In the genomic region with DNA sequence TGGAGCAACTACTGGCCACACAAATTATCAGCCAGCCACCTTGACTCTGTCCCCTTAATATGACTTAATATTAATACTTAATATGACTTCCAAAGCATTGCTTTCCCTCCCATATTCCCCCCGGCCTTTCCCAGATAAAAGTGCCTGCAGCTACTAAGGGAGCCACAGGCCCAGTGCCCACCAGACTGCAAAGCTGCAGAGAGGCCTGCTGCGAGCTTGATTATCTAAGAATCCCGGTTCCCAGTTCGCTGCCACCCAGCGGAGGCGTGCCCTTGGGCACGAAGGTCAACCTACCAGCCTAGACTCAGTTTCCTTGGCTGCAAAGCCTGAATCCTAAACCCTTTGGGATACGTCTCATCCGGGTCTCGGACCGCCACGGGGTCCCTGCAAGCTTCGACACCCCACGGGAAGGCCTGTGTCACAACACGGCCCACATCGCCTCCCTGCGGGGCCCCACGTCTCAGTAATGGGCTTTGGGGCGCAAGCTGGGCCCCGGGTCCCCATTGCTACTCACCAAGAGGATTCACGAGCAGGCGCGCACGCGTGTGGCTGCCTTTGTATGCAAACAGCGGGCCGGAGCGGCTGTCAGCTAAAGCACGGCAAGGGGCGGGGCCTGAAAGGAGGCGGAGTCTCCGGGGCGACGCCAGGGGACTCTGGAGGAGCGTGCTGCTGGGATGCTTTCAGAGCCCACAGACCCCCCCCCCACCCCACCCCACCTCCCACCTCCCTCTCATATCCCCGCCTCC, we compare ENCODE assay signal across 8 mouse cellular contexts. TPM values are rescaled to one million over a fixed set of nuclear protein-coding genes. Genes with fewer than 3 reads are reported as not detected.
DNase-seq lines count a peak whose midpoint lies in the region; ATAC-seq and TF ChIP-seq lines count a peak whose summit lies in the region.

No protein-coding gene starts in this region.

- TF ChIP-seq CTCF in kidney, postnatal 0 days (IDR thresholded peaks at IDR 0.05; ENCODE audit: low read depth) = no peak

- DNase-seq in B cell, adult 2 months = peak; percentile 94 to 95
- peak; percentile 95 for DNase-seq in brain, adult 2 months (ENCODE audit: low read depth, low spot score)
- peak; percentile 95 for DNase-seq in kidney, postnatal 0 days (ENCODE audit: low spot score)
- DNase-seq in liver, embryonic 11.5 days (ENCODE audit: low spot score) = peak; percentile 90
- DNase-seq in naive thymus-derived CD4-positive, alpha-beta T cell, adult 2 months (ENCODE audit: low read depth) = peak; percentile 96

- no peaks in the 10 kb centered on the region for H3K36me3 ChIP-seq in heart, embryonic 12.5 days
- H3K36me3 ChIP-seq in kidney, postnatal 0 days (ENCODE audit: insufficient read depth, low read length) = no peaks in the 10 kb centered on the region
- H3K36me3 ChIP-seq in liver, embryonic 11.5 days (ENCODE audit: control insufficient read depth, insufficient read depth, low read length) = no peaks in the 10 kb centered on the region
- H3K36me3 ChIP-seq in stomach, embryonic 14.5 days (ENCODE audit: control insufficient read depth, insufficient read depth, low read length) = no peaks in the 10 kb centered on the region

- peak overlapping the region; percentile 75 for H3K9ac ChIP-seq in heart, embryonic 12.5 days
- peak overlapping the region; percentile 58 for H3K9ac ChIP-seq in kidney, postnatal 0 days (ENCODE audit: low read depth, low read length)
- H3K9ac ChIP-seq in liver, embryonic 11.5 days (ENCODE audit: low read depth, low read length) = peak overlapping the region; percentile 61
- peak overlapping the region; percentile 68 for H3K9ac ChIP-seq in stomach, embryonic 14.5 days (replicated peaks; ENCODE audit: low read depth, low read length)

- peak overlapping the region; percentile 63 for H3K4me3 ChIP-seq in heart, embryonic 12.5 days
- H3K4me3 ChIP-seq in kidney, postnatal 0 days (replicated peaks; ENCODE audit: low read depth, low read length) = peak overlapping the region; percentile 56
- peak overlapping the region; percentile 79 for H3K4me3 ChIP-seq in liver, embryonic 11.5 days (ENCODE audit: low read depth, low read length)
- H3K4me3 ChIP-seq in stomach, embryonic 14.5 days (ENCODE audit: low read depth, low read length) = peak overlapping the region; percentile 79

- H3K9me3 ChIP-seq in heart, embryonic 12.5 days (replicated peaks) = no peaks in the 10 kb centered on the region
- H3K9me3 ChIP-seq in kidney, postnatal 0 days (replicated peaks; ENCODE audit: low read length) = no peaks in the 10 kb centered on the region
- H3K9me3 ChIP-seq in liver, embryonic 11.5 days (ENCODE audit: control insufficient read depth, low read length) = no peaks in the 10 kb centered on the region
- no peaks in the 10 kb centered on the region for H3K9me3 ChIP-seq in stomach, embryonic 14.5 days (ENCODE audit: control insufficient read depth, low read depth, low read length)

- H3K27ac ChIP-seq in heart, embryonic 12.5 days (ENCODE audit: poor library complexity, severe bottlenecking) = peak overlapping the region; percentile 49; the same call in 1 of the 2 replicates
- peak overlapping the region; percentile 26; the same call in 1 of the 2 replicates for H3K27ac ChIP-seq in kidney, postnatal 0 days
- H3K27ac ChIP-seq in liver, embryonic 11.5 days (ENCODE audit: low read depth, low read length) = peak overlapping the region; percentile 70
- peak overlapping the region; percentile 63; the same call in 1 of the 2 replicates for H3K27ac ChIP-seq in stomach, embryonic 14.5 days (ENCODE audit: low read length)

- no peaks in the 10 kb centered on the region for H3K27me3 ChIP-seq in heart, embryonic 12.5 days (replicated peaks)
- H3K27me3 ChIP-seq in kidney, postnatal 0 days (ENCODE audit: insufficient read depth, low read length) = no peaks in the 10 kb centered on the region
- no peaks in the 10 kb centered on the region for H3K27me3 ChIP-seq in liver, embryonic 11.5 days (replicated peaks; ENCODE audit: control insufficient read depth, insufficient read depth, low read length)
- H3K27me3 ChIP-seq in stomach, embryonic 14.5 days (ENCODE audit: control insufficient read depth, insufficient read depth, low read length) = no peaks in the 10 kb centered on the region

- ATAC-seq in erythroblast, adult 5-6 weeks (replicated peaks; ENCODE audit: low FRiP score, poor library complexity, severe bottlenecking) = peak; percentile 91
- peak; percentile 87 for ATAC-seq in heart, embryonic 12.5 days (ENCODE audit: insufficient number of reproducible peaks, low FRiP score)
- peak; percentile 87 for ATAC-seq in kidney, postnatal 0 days (replicated peaks; ENCODE audit: low FRiP score, low read depth)
- ATAC-seq in liver, embryonic 11.5 days (replicated peaks; ENCODE audit: low FRiP score) = peak; percentile 80
- peak; percentile 86 for ATAC-seq in stomach, embryonic 14.5 days (ENCODE audit: insufficient number of reproducible peaks, insufficient read depth, low FRiP score, low read depth)

- peaks cover 60% of the 10 kb centered on the region for H3K4me1 ChIP-seq in heart, embryonic 12.5 days (replicated peaks)
- peaks cover 18% of the 10 kb centered on the region for H3K4me1 ChIP-seq in kidney, postnatal 0 days (replicated peaks; ENCODE audit: insufficient read depth, low read length)
- peaks cover 39% of the 10 kb centered on the region for H3K4me1 ChIP-seq in liver, embryonic 11.5 days (replicated peaks; ENCODE audit: control insufficient read depth, insufficient read depth, low read length)
- peaks cover 31% of the 10 kb centered on the region for H3K4me1 ChIP-seq in stomach, embryonic 14.5 days (ENCODE audit: control insufficient read depth, insufficient read depth, low read length)

- H3K4me2 ChIP-seq in heart, embryonic 12.5 days = peak overlapping the region; percentile 83
- H3K4me2 ChIP-seq in kidney, postnatal 0 days (ENCODE audit: low read length) = peak overlapping the region; percentile 72
- H3K4me2 ChIP-seq in liver, embryonic 11.5 days = peak overlapping the region; percentile 87
- peak overlapping the region; percentile 90 for H3K4me2 ChIP-seq in stomach, embryonic 14.5 days (replicated peaks; ENCODE audit: low read depth, low read length)

- WGBS in heart, embryonic 12.5 days = under 1% methylated on average over 35 of the region's 36 CpGs
- WGBS in kidney, postnatal 0 days = under 1% methylated on average over 34 of the region's 36 CpGs
- WGBS in liver, embryonic 11.5 days = under 1% methylated on average over 35 of the region's 36 CpGs
- WGBS in stomach, embryonic 14.5 days = 1% methylated on average over 36 of the region's 36 CpGs

RNA-seq across cellular contexts. Expression of a gene that starts 21.4 kb away (rescaled TPM):
- 3.3 and 3.6 TPM in 2 replicates for total RNA-seq in erythroblast, adult 5-6 weeks (2015; ENCODE audit: low replicate concordance)
- 3.8 and 4.2 TPM in 2 replicates for total RNA-seq in erythroblast, adult 5-6 weeks (2017; ENCODE audit: low replicate concordance)
- polyA plus RNA-seq in heart, embryonic 12.5 days (2016; fragmentation: Nextera tagmentation; extraction: Ambion mirVana) = 6.5 and 6.9 TPM in 2 replicates
- polyA plus RNA-seq in kidney, postnatal 0 days (2015; fragmentation: Nextera tagmentation; extraction: Ambion mirVana) = 4.7 and 5.2 TPM in 2 replicates
- 9.6 and 10.4 TPM in 2 replicates for polyA plus RNA-seq in liver, embryonic 11.5 days (2014; fragmentation: Nextera tagmentation; extraction: Ambion mirVana)
- polyA plus RNA-seq in stomach, embryonic 14.5 days (2014; fragmentation: Nextera tagmentation; extraction: Ambion mirVana) = 4.8 and 6.5 TPM in 2 replicates

Comparison
In these comparisons a context has a peak if more than half of its experiments do, and no peak if none do; other contexts are left out.
1. Peak in every context shown above with its lines: DNase-seq, ATAC-seq, H3K4me3 ChIP-seq and H3K27ac ChIP-seq.